Mouse (Mus musculus): ENCODE results near the gene Wdr66.

DNA sequence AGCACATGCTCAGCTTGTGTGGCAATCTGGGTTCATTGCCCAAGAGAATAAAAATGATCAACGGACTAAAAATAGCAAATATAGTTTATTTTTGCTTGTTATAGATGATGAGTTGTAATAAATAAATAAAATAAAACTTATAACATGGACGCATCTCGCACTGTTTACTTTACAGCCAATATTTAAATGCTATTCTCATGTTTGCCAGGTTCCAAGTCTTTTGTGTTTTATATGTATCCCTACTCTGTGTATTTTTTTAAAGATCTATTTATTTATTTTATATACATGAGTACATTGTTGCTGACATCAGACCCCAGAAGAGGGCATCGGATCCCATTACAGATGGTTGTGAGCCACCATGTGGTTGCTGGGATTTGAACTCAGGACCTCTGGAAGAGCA is 25.8 kb downstream of the Wdr66 start:
- TF ChIP-seq CTCF (IDR thresholded peaks at IDR 0.05; ENCODE audit: control insufficient read depth, insufficient read depth, insufficient replicate concordance, low read depth, low read length): no peak
- TF ChIP-seq POLR2A (IDR thresholded peaks at IDR 0.05; ENCODE audit: control insufficient read depth, low read depth, low read length): no peak

Measured in testis, adult 2 months (tissue).